Mouse (Mus musculus) T-helper 17 cell (primary cell): Measurements from ENCODE around the gene Msl3.

ENCODE experiments used
- in situ Hi-C, 2 experiments: fragments of 300-600 bp; cut with MboI, MseI; formaldehyde crosslinking; loops; 1 replicate in 1 of 2; 2 replicates in 1 of 2; pipeline ENCODE4 v1.15.1; 2025; ENCODE audit warnings: high pct_unique_total_duplicates in 2 of 2

Msl3 gene

GRCm38 (mm10) chrX:168673525-168674406 is at the start of gene Msl3:
Msl3 (minus strand) TSS chrX:168673898.
- in situ Hi-C loops: loop anchor here (10.0 to 25.0 kb wide), 2 partner anchors 639 to 641 kb away; partner anchors contain the start of gene Hccs (in 1 of the 2)

- in situ Hi-C loops: loop anchor here in 1 of 2 experiments (25.0 kb wide), 1 partner anchor 219 kb away; no protein-coding TSS in a partner anchor
Observed at GRCm38 (mm10) chrX:168717969-168718368, 44.3 kb upstream of the Msl3 start.

GRCm38 (mm10) chrX:168674407-168674962 is 787 bp upstream of the Msl3 start:
- in situ Hi-C loops: loop anchor here (10.0 to 25.0 kb wide), 2 partner anchors 638 to 640 kb away; partner anchors contain the start of gene Hccs (in 1 of the 2)

- in situ Hi-C loops: loop anchor here (10.0 to 25.0 kb wide), 2 partner anchors 639 to 642 kb away; partner anchors contain the start of gene Hccs (in 1 of the 2)
Observed at GRCm38 (mm10) chrX:168672913-168673524, 679 bp downstream of the Msl3 start.

- in situ Hi-C loops: loop anchor here (10.0 to 25.0 kb wide), 2 partner anchors 640 to 642 kb away; partner anchors contain the start of gene Hccs (in 1 of the 2)
Observed at GRCm38 (mm10) chrX:168672425-168672824, 1.3 kb downstream of the Msl3 start.

GRCm38 (mm10) chrX:168663982-168664689 is 9.6 kb downstream of the Msl3 start:
- in situ Hi-C loops: loop anchor here in 1 of 2 experiments (25.0 kb wide), 1 partner anchor 648 kb away; the partner anchor contains the start of gene Hccs

- in situ Hi-C loops: loop anchor here in 1 of 2 experiments (25.0 kb wide), 1 partner anchor 652 kb away; the partner anchor contains the start of gene Hccs
Observed at GRCm38 (mm10) chrX:168660236-168660635, 13.5 kb downstream of the Msl3 start.

- in situ Hi-C loops: loop anchor here in 1 of 2 experiments (25.0 kb wide), 1 partner anchor 652 kb away; the partner anchor contains the start of gene Hccs
Observed at GRCm38 (mm10) chrX:168659803-168660202, 13.9 kb downstream of the Msl3 start.

- in situ Hi-C loops: loop anchor here in 1 of 2 experiments (25.0 kb wide), 1 partner anchor 653 kb away; the partner anchor contains the start of gene Hccs
Observed at GRCm38 (mm10) chrX:168659275-168659674, 14.4 kb downstream of the Msl3 start.

- in situ Hi-C loops: loop anchor here in 1 of 2 experiments (25.0 kb wide), 1 partner anchor 655 kb away; the partner anchor contains the start of gene Hccs
Observed at GRCm38 (mm10) chrX:168657795-168658194, 15.9 kb downstream of the Msl3 start.

- in situ Hi-C loops: loop anchor here in 1 of 2 experiments (10.0 kb wide), 1 partner anchor 285 kb away; no protein-coding TSS in a partner anchor
Observed at GRCm38 (mm10) chrX:168649336-168649735, 24.4 kb downstream of the Msl3 start.

GRCm38 (mm10) chrX:168647746-168648145 is 26.0 kb downstream of the Msl3 start:
- in situ Hi-C loops: loop anchor here in 1 of 2 experiments (10.0 kb wide), 1 partner anchor 287 kb away; no protein-coding TSS in a partner anchor

GRCm38 (mm10) chrX:168643451-168643850 is 30.2 kb downstream of the Msl3 start:
- in situ Hi-C loops: loop anchor here in 1 of 2 experiments (10.0 kb wide), 1 partner anchor 291 kb away; no protein-coding TSS in a partner anchor

GRCm38 (mm10) chrX:168639556-168640356 is 33.9 kb downstream of the Msl3 start:
- in situ Hi-C loops: loop anchor here in 1 of 2 experiments (10.0 kb wide), 1 partner anchor 295 kb away; no protein-coding TSS in a partner anchor
